Mouse (Mus musculus): Measurements from ENCODE around the gene Gm49383. TPM values are rescaled to one million over a fixed set of nuclear protein-coding genes. Genes with fewer than 3 reads are reported as not detected.

Gene Gm49383
- polyA plus RNA-seq, 2 experiments, result 4.9 to 15.7 TPM

GRCm38 (mm10) chr12:69210056-69210979 is 13.4 kb upstream of the Gm49383 start:
- Histone ChIP-seq H3K4me2 (ENCODE audit: low read depth) (no peak overlapping the region), H3K27ac (no peak overlapping the region), H3K4me1 (replicated peaks; ENCODE audit: control insufficient read depth in 2 of 2, insufficient read depth in 2 of 2, low read length in 1 of 2) (no peaks in the 10 kb centered on the region), H3K36me3 (replicated peaks; ENCODE audit: control insufficient read depth, insufficient read depth, low read depth) (peaks cover 53% of the 10 kb centered on the region), H3K4me3 (ENCODE audit: insufficient read depth in 1 of 2, low read depth in 2 of 2, low read length in 2 of 2) (no peak overlapping the region), H3K9ac (replicated peaks) (no peak overlapping the region), H3K27me3 (ENCODE audit: control insufficient read depth, insufficient read depth, low read length) (no peaks in the 10 kb centered on the region), H3K9me3 (ENCODE audit: control insufficient read depth, low read length) (no peaks in the 10 kb centered on the region)
- WGBS (ENCODE audit: insufficient replicate concordance), result 89% methylated on average over 18 of the region's 18 CpGs
- ATAC-seq (ENCODE audit: insufficient read depth) (no peak), DNase-seq (ENCODE audit: low read depth in 3 of 3, low spot score in 3 of 3) (no peak)
- no peak for TF ChIP-seq CTCF (IDR thresholded peaks at IDR 0.05; ENCODE audit: low read depth)
- no peak for TF ChIP-seq EP300 (IDR thresholded peaks at IDR 0.05; ENCODE audit: low read depth)

GRCm38 (mm10) chr12:69208520-69208919 is 11.6 kb upstream of the Gm49383 start:
- Histone ChIP-seq H3K27me3 (ENCODE audit: control insufficient read depth, insufficient read depth, low read length) (no peaks in the 10 kb centered on the region), H3K4me1 (replicated peaks; ENCODE audit: control insufficient read depth in 2 of 2, insufficient read depth in 2 of 2, low read length in 1 of 2) (no peaks in the 10 kb centered on the region), H3K27ac (no peak overlapping the region), H3K4me2 (ENCODE audit: low read depth) (no peak overlapping the region), H3K9me3 (ENCODE audit: control insufficient read depth, low read length) (no peaks in the 10 kb centered on the region), H3K9ac (replicated peaks) (no peak overlapping the region), H3K36me3 (replicated peaks; ENCODE audit: control insufficient read depth, insufficient read depth, low read depth) (peaks cover 42% of the 10 kb centered on the region), H3K4me3 (ENCODE audit: insufficient read depth in 1 of 2, low read depth in 2 of 2, low read length in 2 of 2) (no peak overlapping the region)
- ATAC-seq (ENCODE audit: insufficient read depth), result no peak
- DNase-seq (ENCODE audit: low read depth in 3 of 3, low spot score in 3 of 3), result no peak
- WGBS (ENCODE audit: insufficient replicate concordance), result 81% methylated on average over 2 of the region's 2 CpGs
- TF ChIP-seq CTCF (IDR thresholded peaks at IDR 0.05; ENCODE audit: low read depth) (peak; percentile 65), EP300 (IDR thresholded peaks at IDR 0.05; ENCODE audit: low read depth) (no peak)

- WGBS (ENCODE audit: insufficient replicate concordance), result 91% methylated on average over 7 of the region's 7 CpGs
- ATAC-seq (ENCODE audit: insufficient read depth) (no peak), DNase-seq (ENCODE audit: low read depth in 3 of 3, low spot score in 3 of 3) (no peak)
- H3K9ac ChIP-seq (replicated peaks), result no peak overlapping the region
- H3K4me1 ChIP-seq (replicated peaks; ENCODE audit: control insufficient read depth in 2 of 2, insufficient read depth in 2 of 2, low read length in 1 of 2), result no peaks in the 10 kb centered on the region
- TF ChIP-seq EP300 (IDR thresholded peaks at IDR 0.05; ENCODE audit: low read depth) (no peak), CTCF (IDR thresholded peaks at IDR 0.05; ENCODE audit: low read depth) (no peak)
- H3K27ac ChIP-seq, result no peak overlapping the region
- H3K4me2 ChIP-seq (ENCODE audit: low read depth), result no peak overlapping the region
- H3K27me3 ChIP-seq (ENCODE audit: control insufficient read depth, insufficient read depth, low read length), result no peaks in the 10 kb centered on the region
- peaks cover 42% of the 10 kb centered on the region for H3K36me3 ChIP-seq (replicated peaks; ENCODE audit: control insufficient read depth, insufficient read depth, low read depth)
- H3K9me3 ChIP-seq (ENCODE audit: control insufficient read depth, low read length), result no peaks in the 10 kb centered on the region
- no peak overlapping the region for H3K4me3 ChIP-seq (ENCODE audit: insufficient read depth in 1 of 2, low read depth in 2 of 2, low read length in 2 of 2)
These were observed 11.0 kb upstream of the Gm49383 start for GRCm38 (mm10) chr12:69207926-69208325.

GRCm38 (mm10) chr12:69207396-69207795 is 10.5 kb upstream of the Gm49383 start:
- 77% methylated on average over 8 of the region's 8 CpGs for WGBS (ENCODE audit: insufficient replicate concordance)
- Histone ChIP-seq H3K9me3 (ENCODE audit: control insufficient read depth, low read length) (no peaks in the 10 kb centered on the region), H3K4me3 (ENCODE audit: insufficient read depth in 1 of 2, low read depth in 2 of 2, low read length in 2 of 2) (no peak overlapping the region), H3K27ac (no peak overlapping the region), H3K4me1 (replicated peaks; ENCODE audit: control insufficient read depth in 2 of 2, insufficient read depth in 2 of 2, low read length in 1 of 2) (no peaks in the 10 kb centered on the region), H3K9ac (replicated peaks) (no peak overlapping the region), H3K27me3 (ENCODE audit: control insufficient read depth, insufficient read depth, low read length) (no peaks in the 10 kb centered on the region), H3K4me2 (ENCODE audit: low read depth) (no peak overlapping the region), H3K36me3 (replicated peaks; ENCODE audit: control insufficient read depth, insufficient read depth, low read depth) (peaks cover 42% of the 10 kb centered on the region)
- no peak for DNase-seq (ENCODE audit: low read depth in 3 of 3, low spot score in 3 of 3)
- TF ChIP-seq EP300 (IDR thresholded peaks at IDR 0.05; ENCODE audit: low read depth) (no peak), CTCF (IDR thresholded peaks at IDR 0.05; ENCODE audit: low read depth) (no peak)
- no peak for ATAC-seq (ENCODE audit: insufficient read depth)

- peaks cover 46% of the 10 kb centered on the region for H3K36me3 ChIP-seq (replicated peaks; ENCODE audit: control insufficient read depth, insufficient read depth, low read depth)
- TF ChIP-seq CTCF (IDR thresholded peaks at IDR 0.05; ENCODE audit: low read depth), result no peak
- no peak for TF ChIP-seq EP300 (IDR thresholded peaks at IDR 0.05; ENCODE audit: low read depth)
- H3K4me3 ChIP-seq (ENCODE audit: insufficient read depth in 1 of 2, low read depth in 2 of 2, low read length in 2 of 2), result no peak within 1 kb of the TSS
- H3K9ac ChIP-seq (replicated peaks), result no peak within 1 kb of the TSS
- H3K4me1 ChIP-seq (replicated peaks; ENCODE audit: control insufficient read depth in 2 of 2, insufficient read depth in 2 of 2, low read length in 1 of 2), result peaks cover 0 to under 1% of the 10 kb centered on the region in 2 experiments; a peak in 1 of 4 replicates
- DNase-seq (ENCODE audit: low read depth in 3 of 3, low spot score in 3 of 3), result no peak
- 79% methylated on average over 16 of the region's 16 CpGs for WGBS (ENCODE audit: insufficient replicate concordance)
- no peak within 1 kb of the TSS for H3K27ac ChIP-seq
- no peak for ATAC-seq (ENCODE audit: insufficient read depth)
- no peaks in the 10 kb centered on the region for H3K27me3 ChIP-seq (ENCODE audit: control insufficient read depth, insufficient read depth, low read length)
- no peak within 1 kb of the TSS for H3K4me2 ChIP-seq (ENCODE audit: low read depth)
- H3K9me3 ChIP-seq (ENCODE audit: control insufficient read depth, low read length), result no peaks in the 10 kb centered on the region
These were observed 7.3 kb upstream of the Gm49383 start, which contains the start of gene Gm49384 for GRCm38 (mm10) chr12:69204052-69204833. Gm49384 (minus strand) TSS chr12:69204267.

Data from liver, embryonic 14.5 days (tissue).